Mouse (Mus musculus) forebrain, embryonic 16.5 days (tissue): ENCODE measurements at regions not wholly inside any gene's neighbourhood (a gene's known extent, or its start where the extent isn't known, plus 50 kb on each side); places are given as distances from the start of the nearest gene placed in this dataset.

Experiments
- ATAC-seq: fragments of 200-750 bp; cut with Nextera tagmentation; 2 replicates; pipeline ENCODE4 v1.8.0; 2017; ENCODE audit warnings: mild to moderate bottlenecking, moderate library complexity
- H3K27ac ChIP-seq: fragments of 300-500 bp; sonication (generic); 2 replicates; pipeline ENCODE4 v1.5.1; 2014; ENCODE audit warnings: low read length, control low read depth
- H3K27me3 ChIP-seq: fragments of 300-500 bp; sonication (generic); replicated peaks from 2 replicates; pipeline ENCODE4 v1.6.1; 2014; ENCODE audit warnings: low read length; ENCODE audit not compliant: control insufficient read depth, insufficient read depth
- H3K36me3 ChIP-seq: fragments of 300-500 bp; sonication (generic); 2 replicates; pipeline ENCODE4 v1.6.1; 2014; ENCODE audit not compliant: control insufficient read depth, insufficient read depth
- H3K4me1 ChIP-seq: fragments of 300-500 bp; sonication (generic); replicated peaks from 2 replicates; pipeline ENCODE4 v1.6.1; 2014; ENCODE audit warnings: low read length; ENCODE audit not compliant: control insufficient read depth, insufficient read depth
- H3K4me2 ChIP-seq: fragments of 300-500 bp; sonication (generic); 2 replicates; pipeline ENCODE4 v1.6.1; 2014; ENCODE audit warnings: mild to moderate bottlenecking, low read length, control low read depth
- H3K4me3 ChIP-seq: fragments of 300-500 bp; sonication (generic); replicated peaks from 2 replicates; pipeline ENCODE4 v1.5.1; 2014; ENCODE audit warnings: mild to moderate bottlenecking, low read length, control low read depth
- H3K9ac ChIP-seq: fragments of 300-500 bp; sonication (generic); replicated peaks from 2 replicates; pipeline ENCODE4 v1.6.1; 2014; ENCODE audit warnings: low read depth, low read length, control low read depth
- H3K9me3 ChIP-seq: fragments of 300-500 bp; sonication (generic); 2 replicates; pipeline ENCODE4 v1.6.1; 2016; ENCODE audit warnings: low read length; ENCODE audit not compliant: control insufficient read depth
- WGBS: fragments of 180-500 bp; shearing (Covaris S2); extraction: QIAGEN DNeasy Blood & Tissue Kit; methylation state at CpG from one replicate; pipeline ENCODE4 v1.1.7; 2014; 5-methylcytosine and 5-hydroxymethylcytosine counted together

GRCm38 (mm10) chr16:52851129-52851528 is 397.3 kb upstream of the Alcam start:
- WGBS: 97% methylated on average over 2 of the region's 2 CpGs
- Histone ChIP-seq H3K9me3 (no peaks in the 10 kb centered on the region), H3K4me1 (no peaks in the 10 kb centered on the region), H3K36me3 (no peaks in the 10 kb centered on the region), H3K27ac (no peak overlapping the region), H3K27me3 (no peaks in the 10 kb centered on the region), H3K9ac (no peak overlapping the region), H3K4me2 (no peak overlapping the region), H3K4me3 (no peak overlapping the region)
- ATAC-seq: no peak

GRCm38 (mm10) chr16:52818976-52819375 is 365.1 kb upstream of the Alcam start:
- Histone ChIP-seq H3K27ac (no peak overlapping the region), H3K4me1 (no peaks in the 10 kb centered on the region), H3K9me3 (no peaks in the 10 kb centered on the region), H3K9ac (no peak overlapping the region), H3K36me3 (no peaks in the 10 kb centered on the region), H3K4me2 (no peak overlapping the region), H3K27me3 (no peaks in the 10 kb centered on the region), H3K4me3 (no peak overlapping the region)
- 73% methylated on average over 1 of the region's 1 CpGs for WGBS
- no peak for ATAC-seq

- no peak overlapping the region for H3K4me3 ChIP-seq
- H3K4me1 ChIP-seq: no peaks in the 10 kb centered on the region
- ATAC-seq: peak; percentile 79
- H3K27ac ChIP-seq: no peak overlapping the region
- H3K9me3 ChIP-seq: no peaks in the 10 kb centered on the region
- no peak overlapping the region for H3K9ac ChIP-seq
- no peak overlapping the region for H3K4me2 ChIP-seq
- WGBS: 54% methylated on average over 3 of the region's 3 CpGs
- no peaks in the 10 kb centered on the region for H3K36me3 ChIP-seq
- no peaks in the 10 kb centered on the region for H3K27me3 ChIP-seq
Measured at GRCm38 (mm10) chr16:52811219-52811618, 357.3 kb upstream of the Alcam start.

DNA sequence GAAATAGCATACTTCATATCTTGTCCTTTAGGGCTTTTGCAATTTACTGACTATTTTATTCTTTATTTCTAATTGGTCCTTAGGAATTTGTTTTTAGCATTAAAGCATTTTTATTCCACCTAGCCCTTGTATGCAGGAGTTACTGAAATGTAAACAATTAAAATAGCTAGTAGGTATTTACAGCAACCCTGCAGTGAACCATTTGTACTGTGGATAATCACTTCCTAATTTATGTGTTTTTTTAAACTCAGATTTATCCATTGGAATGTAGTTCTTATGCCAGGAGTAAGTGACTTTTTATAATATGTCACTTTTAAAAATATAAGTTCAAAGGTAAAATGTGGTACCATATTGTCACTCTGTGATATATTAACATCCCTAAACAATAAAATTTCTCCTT is 350.5 kb upstream of the Alcam start:
- Histone ChIP-seq H3K4me1 (no peaks in the 10 kb centered on the region), H3K27ac (no peak overlapping the region), H3K9ac (no peak overlapping the region), H3K36me3 (no peaks in the 10 kb centered on the region), H3K27me3 (no peaks in the 10 kb centered on the region), H3K4me2 (no peak overlapping the region), H3K4me3 (no peak overlapping the region), H3K9me3 (no peaks in the 10 kb centered on the region)
- no peak for ATAC-seq

GRCm38 (mm10) chr16:52799715-52800392 is 346.0 kb upstream of the Alcam start:
- WGBS: 37% methylated on average over 4 of the region's 4 CpGs
- no peak for ATAC-seq

GRCm38 (mm10) chr16:52795184-52795583 is 341.3 kb upstream of the Alcam start:
- peak; percentile 50 for ATAC-seq
- Histone ChIP-seq H3K4me2 (no peak overlapping the region), H3K27me3 (no peaks in the 10 kb centered on the region), H3K4me1 (no peaks in the 10 kb centered on the region), H3K4me3 (no peak overlapping the region), H3K9me3 (no peaks in the 10 kb centered on the region), H3K36me3 (no peaks in the 10 kb centered on the region), H3K9ac (no peak overlapping the region), H3K27ac (no peak overlapping the region)
- WGBS: 75% methylated on average over 1 of the region's 1 CpGs

More at GRCm38 (mm10) chr16:52799715-52800392, 346.0 kb upstream of the Alcam start:
- Histone ChIP-seq H3K4me3 (no peak overlapping the region), H3K4me1 (no peaks in the 10 kb centered on the region), H3K4me2 (no peak overlapping the region), H3K27me3 (no peaks in the 10 kb centered on the region), H3K27ac (no peak overlapping the region), H3K9ac (no peak overlapping the region), H3K9me3 (no peaks in the 10 kb centered on the region), H3K36me3 (no peaks in the 10 kb centered on the region)

DNA sequence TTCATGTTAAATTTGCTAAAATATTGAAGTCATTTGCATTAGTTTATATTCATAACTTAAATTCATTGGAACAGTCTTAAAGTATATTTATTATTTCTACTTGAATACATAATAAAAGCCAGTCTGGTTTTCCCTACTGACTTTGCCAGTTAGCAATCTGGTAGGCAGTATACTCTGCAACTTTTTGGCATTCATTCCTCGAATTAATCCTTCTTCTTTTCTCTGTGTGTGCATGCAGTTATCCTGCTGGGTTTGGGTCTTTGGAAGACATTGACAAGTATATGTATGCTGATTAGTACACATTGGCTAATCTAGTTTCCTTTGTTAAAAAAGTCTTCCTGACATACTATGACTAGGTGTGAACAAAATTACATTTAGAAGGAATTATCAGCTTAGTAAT is 336.1 kb upstream of the Alcam start:
- Histone ChIP-seq H3K27me3 (no peaks in the 10 kb centered on the region), H3K9me3 (no peaks in the 10 kb centered on the region), H3K4me1 (no peaks in the 10 kb centered on the region), H3K4me2 (no peak overlapping the region), H3K36me3 (no peaks in the 10 kb centered on the region), H3K4me3 (no peak overlapping the region), H3K9ac (no peak overlapping the region), H3K27ac (no peak overlapping the region)
- WGBS: 36% methylated on average over 1 of the region's 1 CpGs
- ATAC-seq: peak; percentile 91

DNA sequence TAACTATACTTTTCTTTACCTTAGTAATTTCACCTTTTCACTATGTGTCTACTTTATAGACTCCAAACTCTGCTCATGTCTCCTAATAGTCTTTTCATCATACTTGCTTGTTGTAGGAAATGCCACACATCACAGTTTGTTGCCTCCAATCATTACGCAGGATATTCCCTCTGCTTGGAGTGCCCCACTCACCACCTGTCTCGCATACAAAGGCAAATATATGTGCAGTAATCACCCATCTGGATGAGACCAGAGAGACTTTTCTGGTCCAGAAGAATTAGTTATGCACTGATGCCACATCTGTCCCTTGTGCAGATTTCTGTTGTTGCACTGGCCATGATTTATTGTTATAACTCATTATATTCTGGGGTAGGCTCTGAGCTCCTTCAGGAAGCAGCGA is 293.9 kb upstream of the Alcam start:
- no peaks in the 10 kb centered on the region for H3K9me3 ChIP-seq
- H3K4me2 ChIP-seq: no peak overlapping the region
- H3K4me3 ChIP-seq: no peak overlapping the region
- H3K4me1 ChIP-seq: no peaks in the 10 kb centered on the region
- 95% methylated on average over 3 of the region's 3 CpGs for WGBS
- no peak overlapping the region for H3K9ac ChIP-seq
- no peaks in the 10 kb centered on the region for H3K36me3 ChIP-seq
- no peak for ATAC-seq
- H3K27ac ChIP-seq: no peak overlapping the region
- H3K27me3 ChIP-seq: no peaks in the 10 kb centered on the region

DNA sequence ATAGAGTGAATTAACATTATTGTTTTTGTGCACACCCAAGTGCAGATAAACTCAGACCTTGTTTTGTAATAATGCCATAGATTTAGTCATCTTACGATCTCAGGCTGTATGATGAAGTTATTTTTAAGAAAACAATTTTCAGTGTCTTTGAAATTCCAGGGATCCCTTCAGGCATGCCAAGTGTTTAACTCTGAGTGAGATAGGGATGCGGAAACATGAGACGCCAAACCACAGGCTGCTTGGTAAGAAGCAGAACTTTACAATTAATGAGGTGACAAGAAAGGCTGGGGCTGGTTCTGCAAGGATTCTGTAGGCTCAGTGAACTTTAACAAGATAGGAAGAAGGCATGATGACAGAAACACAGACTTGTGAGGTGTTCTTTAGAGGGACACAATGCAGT is 292.3 kb upstream of the Alcam start:
- no peak for ATAC-seq
- H3K36me3 ChIP-seq: no peaks in the 10 kb centered on the region
- 38% methylated on average over 3 of the region's 3 CpGs for WGBS
- H3K27ac ChIP-seq: no peak overlapping the region
- H3K4me3 ChIP-seq: no peak overlapping the region
- H3K9me3 ChIP-seq: no peaks in the 10 kb centered on the region
- H3K27me3 ChIP-seq: no peaks in the 10 kb centered on the region
- no peak overlapping the region for H3K9ac ChIP-seq
- H3K4me1 ChIP-seq: no peaks in the 10 kb centered on the region
- no peak overlapping the region for H3K4me2 ChIP-seq

DNA sequence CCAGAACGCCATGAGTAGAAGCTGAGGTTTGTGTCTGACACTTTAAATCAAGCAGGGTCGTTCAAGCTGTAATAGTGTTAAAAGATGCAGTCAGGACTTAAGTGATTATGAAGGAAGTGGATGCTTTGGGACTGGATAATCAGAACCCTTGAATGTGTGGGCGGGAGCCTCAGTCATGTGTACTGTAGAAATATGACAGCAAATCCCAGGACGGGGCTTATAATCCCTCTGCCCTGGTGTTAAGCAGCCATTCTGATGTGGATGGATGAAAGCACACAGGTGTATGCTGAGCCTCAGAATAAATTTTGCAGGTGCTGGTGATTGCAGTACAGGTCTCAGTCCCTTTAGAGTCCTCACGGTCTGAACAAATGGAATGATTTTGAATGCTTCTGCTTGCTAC is 290.8 kb upstream of the Alcam start:
- H3K4me2 ChIP-seq: no peak overlapping the region
- no peaks in the 10 kb centered on the region for H3K9me3 ChIP-seq
- ATAC-seq: peak; percentile 57
- no peak overlapping the region for H3K27ac ChIP-seq
- no peak overlapping the region for H3K4me3 ChIP-seq
- no peak overlapping the region for H3K9ac ChIP-seq
- no peaks in the 10 kb centered on the region for H3K4me1 ChIP-seq
- no peaks in the 10 kb centered on the region for H3K27me3 ChIP-seq
- no peaks in the 10 kb centered on the region for H3K36me3 ChIP-seq
- 78% methylated on average over 5 of the region's 5 CpGs for WGBS
